Mouse (Mus musculus): ENCODE measurements around the gene Tuba3a. TPM values are rescaled to one million over a fixed set of nuclear protein-coding genes. Genes with fewer than 3 reads are reported as not detected.
A peak's percentile ranks its signal among the peaks of the same experiment; 100 is the strongest.

Tuba3a gene
- total RNA-seq, 1 experiment, result 84.8 TPM

- Histone ChIP-seq H3K27ac (ENCODE audit: insufficient read depth, low read depth, low read length, poor library complexity, severe bottlenecking) (no peak overlapping the region), H3K4me1 (ENCODE audit: control insufficient read depth in 2 of 2, insufficient read depth in 2 of 2, low read length in 2 of 2, poor library complexity in 1 of 2) (peaks cover 0 to 18% of the 10 kb centered on the region in 2 experiments; a peak in 2 of 4 replicates), H3K36me3 (ENCODE audit: control insufficient read depth, insufficient read depth, low read length, poor library complexity, severe bottlenecking) (no peaks in the 10 kb centered on the region), H3K9me3 (ENCODE audit: control insufficient read depth, insufficient read depth, low read depth, low read length) (no peaks in the 10 kb centered on the region), H3K4me3 (ENCODE audit: insufficient read depth in 1 of 2, low read depth in 1 of 2, low read length in 2 of 2, poor library complexity in 1 of 2, severe bottlenecking in 1 of 2) (peak overlapping the region; percentile 11 to 38; a peak in 3 of 4 replicates), H3K9ac (ENCODE audit: insufficient read depth, low read depth, low read length, poor library complexity, severe bottlenecking) (no peak overlapping the region)
- no peak for TF ChIP-seq ZNF384 (IDR thresholded peaks at IDR 0.05; ENCODE audit: low read depth, low read length)
- TF ChIP-seq ZC3H11A (IDR thresholded peaks at IDR 0.05; ENCODE audit: borderline replicate concordance, low read depth, low read length), result no peak
- no peak for TF ChIP-seq MAFK (IDR thresholded peaks at IDR 0.05; ENCODE audit: insufficient read depth, low read depth, low read length)
- no peak for TF ChIP-seq CHD2 (IDR thresholded peaks at IDR 0.05; ENCODE audit: low read depth, low read length)
- no peak for TF ChIP-seq HCFC1 (IDR thresholded peaks at IDR 0.05; ENCODE audit: borderline replicate concordance, insufficient read depth, low read length)
- no peak for DNase-seq (ENCODE audit: low read depth, low spot score)
- in situ Hi-C loops (cut with MboI; ENCODE audit: low sequenced_read_pairs in 2 of 2, unreplicated experiment in 2 of 2), result no loop called here
These were observed 35.4 kb upstream of the Tuba3a start for GRCm38 (mm10) chr6:125321114-125321855.

- Histone ChIP-seq H3K36me3 (ENCODE audit: control insufficient read depth, insufficient read depth, low read length, poor library complexity, severe bottlenecking) (no peaks in the 10 kb centered on the region), H3K27ac (ENCODE audit: insufficient read depth, low read depth, low read length, poor library complexity, severe bottlenecking) (no peak within 1 kb of the TSS), H3K9me3 (ENCODE audit: control insufficient read depth, insufficient read depth, low read depth, low read length) (no peaks in the 10 kb centered on the region), H3K4me3 (ENCODE audit: insufficient read depth in 1 of 2, low read depth in 1 of 2, low read length in 2 of 2, poor library complexity in 1 of 2, severe bottlenecking in 1 of 2) (peak within 1 kb of the TSS; percentile 11 to 38; a peak in 3 of 4 replicates), H3K4me1 (ENCODE audit: control insufficient read depth in 2 of 2, insufficient read depth in 2 of 2, low read length in 2 of 2, poor library complexity in 1 of 2) (peaks cover 0 to 18% of the 10 kb centered on the region in 2 experiments; a peak in 2 of 4 replicates), H3K9ac (ENCODE audit: insufficient read depth, low read depth, low read length, poor library complexity, severe bottlenecking) (no peak within 1 kb of the TSS)
- no peak for TF ChIP-seq CHD2 (IDR thresholded peaks at IDR 0.05; ENCODE audit: low read depth, low read length)
- no peak for TF ChIP-seq ZC3H11A (IDR thresholded peaks at IDR 0.05; ENCODE audit: borderline replicate concordance, low read depth, low read length)
- no peak for TF ChIP-seq ZNF384 (IDR thresholded peaks at IDR 0.05; ENCODE audit: low read depth, low read length)
- no peak for TF ChIP-seq MAFK (IDR thresholded peaks at IDR 0.05; ENCODE audit: insufficient read depth, low read depth, low read length)
- no peak for TF ChIP-seq HCFC1 (IDR thresholded peaks at IDR 0.05; ENCODE audit: borderline replicate concordance, insufficient read depth, low read length)
- in situ Hi-C loops (cut with MboI; ENCODE audit: low sequenced_read_pairs in 2 of 2, unreplicated experiment in 2 of 2), result no loop called here
- no peak for DNase-seq (ENCODE audit: low read depth, low spot score)
These were observed 34.5 kb upstream of the Tuba3a start, which contains the start of gene Scnn1a for GRCm38 (mm10) chr6:125320323-125320722. Scnn1a (plus strand) TSS chr6:125320659.

GRCm38 (mm10) chr6:125319919-125320296, 34.1 kb upstream of the Tuba3a start:
- in situ Hi-C loops (cut with MboI; ENCODE audit: low sequenced_read_pairs in 2 of 2, unreplicated experiment in 2 of 2), result no loop called here
- Histone ChIP-seq H3K9me3 (ENCODE audit: control insufficient read depth, insufficient read depth, low read depth, low read length) (no peaks in the 10 kb centered on the region), H3K4me3 (ENCODE audit: insufficient read depth in 1 of 2, low read depth in 1 of 2, low read length in 2 of 2, poor library complexity in 1 of 2, severe bottlenecking in 1 of 2) (no peak overlapping the region), H3K4me1 (ENCODE audit: control insufficient read depth in 2 of 2, insufficient read depth in 2 of 2, low read length in 2 of 2, poor library complexity in 1 of 2) (peaks cover 0 to 19% of the 10 kb centered on the region in 2 experiments; a peak in 2 of 4 replicates), H3K27ac (ENCODE audit: insufficient read depth, low read depth, low read length, poor library complexity, severe bottlenecking) (no peak overlapping the region), H3K36me3 (ENCODE audit: control insufficient read depth, insufficient read depth, low read length, poor library complexity, severe bottlenecking) (no peaks in the 10 kb centered on the region), H3K9ac (ENCODE audit: insufficient read depth, low read depth, low read length, poor library complexity, severe bottlenecking) (no peak overlapping the region)
- TF ChIP-seq ZNF384 (IDR thresholded peaks at IDR 0.05; ENCODE audit: low read depth, low read length) (no peak), CHD2 (IDR thresholded peaks at IDR 0.05; ENCODE audit: low read depth, low read length) (no peak), ZC3H11A (IDR thresholded peaks at IDR 0.05; ENCODE audit: borderline replicate concordance, low read depth, low read length) (no peak), MAFK (IDR thresholded peaks at IDR 0.05; ENCODE audit: insufficient read depth, low read depth, low read length) (no peak)
- DNase-seq (ENCODE audit: low read depth, low spot score), result no peak

GRCm38 (mm10) chr6:125318981-125319918, 33.4 kb upstream of the Tuba3a start:
- DNase-seq (ENCODE audit: low read depth, low spot score), result no peak
- H3K4me3 ChIP-seq (ENCODE audit: insufficient read depth in 1 of 2, low read depth in 1 of 2, low read length in 2 of 2, poor library complexity in 1 of 2, severe bottlenecking in 1 of 2), result no peak overlapping the region
- peaks cover 0 to 23% of the 10 kb centered on the region in 2 experiments; a peak in 2 of 4 replicates for H3K4me1 ChIP-seq (ENCODE audit: control insufficient read depth in 2 of 2, insufficient read depth in 2 of 2, low read length in 2 of 2, poor library complexity in 1 of 2)
- H3K36me3 ChIP-seq (ENCODE audit: control insufficient read depth, insufficient read depth, low read length, poor library complexity, severe bottlenecking), result no peaks in the 10 kb centered on the region
- H3K9me3 ChIP-seq (ENCODE audit: control insufficient read depth, insufficient read depth, low read depth, low read length), result no peaks in the 10 kb centered on the region
- TF ChIP-seq HCFC1 (IDR thresholded peaks at IDR 0.05; ENCODE audit: borderline replicate concordance, insufficient read depth, low read length), result no peak
- TF ChIP-seq ZNF384 (IDR thresholded peaks at IDR 0.05; ENCODE audit: low read depth, low read length), result no peak
- no peak for TF ChIP-seq ZC3H11A (IDR thresholded peaks at IDR 0.05; ENCODE audit: borderline replicate concordance, low read depth, low read length)
- H3K9ac ChIP-seq (ENCODE audit: insufficient read depth, low read depth, low read length, poor library complexity, severe bottlenecking), result no peak overlapping the region
- in situ Hi-C loops (cut with MboI; ENCODE audit: low sequenced_read_pairs in 2 of 2, unreplicated experiment in 2 of 2), result no loop called here
- no peak overlapping the region for H3K27ac ChIP-seq (ENCODE audit: insufficient read depth, low read depth, low read length, poor library complexity, severe bottlenecking)

Data from ES-E14 (cell line).